Mouse (Mus musculus) left cerebral cortex, postnatal 25 days (tissue): ENCODE data around the gene Tmem119. TPM values are rescaled to one million over a fixed set of nuclear protein-coding genes. Genes with fewer than 3 reads are reported as not detected.

ENCODE experiments used
- DNase-seq, 2 experiments: peaks; one replicate each; pipeline ENCODE4 v3.0.0; 2022; ENCODE audit warnings: low spot score in 2 of 2, mixed read lengths in 1 of 2
- intact Hi-C: fragments of 180-260 bp; cut with DNase I; formaldehyde crosslinking; loops from one replicate; pipeline ENCODE4 v1.15.1; 2025
- total RNA-seq, 2 experiments: library from RNA; stranded (reverse); gene quantifications; 2 replicates each; pipeline ENCODE4 v1.2.3; 2021

Tmem119 gene
- total RNA-seq, 2 experiments from 2014 or later: 23.3 to 25.6 TPM

GRCm38 (mm10) chr5:113773664-113774063 is 26.7 kb downstream of the Tmem119 start:
- intact Hi-C loops: loop anchor here (1.0 to 5.0 kb wide), 4 partner anchors 42 to 609 kb away; partner anchors contain the start of genes Kctd10 and Ube3b
- DNase-seq: peak; percentile 86 to 88

- DNase-seq: no peak
- intact Hi-C loops: loop anchor here (1.0 to 5.0 kb wide), 4 partner anchors 42 to 609 kb away; partner anchors contain the start of genes Kctd10 and Ube3b
Measured at GRCm38 (mm10) chr5:113772905-113773519, 27.3 kb downstream of the Tmem119 start.

- intact Hi-C loops: loop anchor here (5.0 kb wide), 2 partner anchors 180 to 610 kb away; partner anchors contain the start of genes Kctd10 and Ube3b
- peak; percentile 95 for DNase-seq
Measured at GRCm38 (mm10) chr5:113772450-113772895, 27.8 kb downstream of the Tmem119 start, which contains the start of the genes Sart3 and Iscu. TSS of gene Sart3 (minus strand) at chr5:113772510. TSS of gene Iscu (plus strand) at chr5:113772748.

GRCm38 (mm10) chr5:113771213-113772162 is 28.8 kb downstream of the Tmem119 start:
- intact Hi-C loops: loop anchor here (2.0 to 5.0 kb wide), 3 partner anchors 35 to 611 kb away; partner anchors contain the start of genes Kctd10 and Ube3b
- peak; percentile 91 to 93 for DNase-seq

GRCm38 (mm10) chr5:113768806-113769205 is 31.5 kb downstream of the Tmem119 start:
- intact Hi-C loops: no loop called here
- peak in 1 of 2 experiments; percentile 72 for DNase-seq

GRCm38 (mm10) chr5:113765641-113766526 is 34.4 kb downstream of the Tmem119 start:
- DNase-seq: peak in 1 of 2 experiments; percentile 22
- intact Hi-C loops: no loop called here

- intact Hi-C loops: no loop called here
- DNase-seq: no peak
Measured at GRCm38 (mm10) chr5:113764426-113764825, 35.9 kb downstream of the Tmem119 start.

GRCm38 (mm10) chr5:113761585-113761984 is 38.7 kb downstream of the Tmem119 start:
- no peak for DNase-seq
- intact Hi-C loops: no loop called here

GRCm38 (mm10) chr5:113755347-113756030 is 44.8 kb downstream of the Tmem119 start:
- intact Hi-C loops: no loop called here
- no peak for DNase-seq

- intact Hi-C loops: no loop called here
- no peak for DNase-seq
Measured at GRCm38 (mm10) chr5:113751521-113752157, 48.7 kb downstream of the Tmem119 start.

GRCm38 (mm10) chr5:113748556-113749331 is 51.6 kb downstream of the Tmem119 start:
- no peak for DNase-seq
- intact Hi-C loops: no loop called here

GRCm38 (mm10) chr5:113747629-113748028 is 52.7 kb downstream of the Tmem119 start:
- DNase-seq: no peak
- intact Hi-C loops: no loop called here

Other genes with a start within 250 kb of the Tmem119 start
- 1 to 10 TPM; 3.8 to 4.5 TPM for gene Cmklr1, start 150.1 kb downstream of the Tmem119 start, total RNA-seq
- gene 1700069L16Rik, start 75.7 kb downstream of the Tmem119 start, total RNA-seq: not detected
- gene Ficd, start 64.7 kb downstream of the Tmem119 start, total RNA-seq: 10 to 100 TPM; 12.2 to 12.5 TPM
- gene Sart3, start 28.0 kb downstream of the Tmem119 start, total RNA-seq: 10 to 100 TPM; 36.6 to 37.1 TPM
- 100 to 1,000 TPM; 110 to 116 TPM for gene Iscu, start 27.8 kb downstream of the Tmem119 start, total RNA-seq
- gene Selplg, start 32.1 kb upstream of the Tmem119 start, total RNA-seq: 10 to 100 TPM; 30.2 to 32.9 TPM
- gene Coro1c, start 108.2 kb upstream of the Tmem119 start, total RNA-seq: 10 to 100 TPM; 76.1 to 77.5 TPM
- gene Ssh1, start 193.4 kb upstream of the Tmem119 start, total RNA-seq: 10 to 100 TPM; 19.3 to 19.8 TPM
- not detected for gene Dao, start 203.2 kb upstream of the Tmem119 start, total RNA-seq